Mouse (Mus musculus) thymus, adult 2 months (tissue): ENCODE measurements around the gene Tbc1d14.

ENCODE experiments used
- CTCF ChIP-seq: fragments of 200-500 bp; IDR thresholded peaks from 2 replicates; pipeline ENCODE4 v1.5.1; 2012; ENCODE audit warnings: mild to moderate bottlenecking, control low read depth, low read length, moderate library complexity, borderline replicate concordance; ENCODE audit not compliant: control insufficient read depth, poor library complexity, insufficient read depth; ENCODE audit errors: extremely low read depth
- POLR2A ChIP-seq: fragments of 200-500 bp; IDR thresholded peaks from 2 replicates; pipeline ENCODE4 v1.6.1; 2012; ENCODE audit warnings: mild to moderate bottlenecking, low read length, control low read depth, moderate library complexity; ENCODE audit not compliant: control insufficient read depth, poor library complexity, insufficient read depth; ENCODE audit errors: extremely low read depth

DNA sequence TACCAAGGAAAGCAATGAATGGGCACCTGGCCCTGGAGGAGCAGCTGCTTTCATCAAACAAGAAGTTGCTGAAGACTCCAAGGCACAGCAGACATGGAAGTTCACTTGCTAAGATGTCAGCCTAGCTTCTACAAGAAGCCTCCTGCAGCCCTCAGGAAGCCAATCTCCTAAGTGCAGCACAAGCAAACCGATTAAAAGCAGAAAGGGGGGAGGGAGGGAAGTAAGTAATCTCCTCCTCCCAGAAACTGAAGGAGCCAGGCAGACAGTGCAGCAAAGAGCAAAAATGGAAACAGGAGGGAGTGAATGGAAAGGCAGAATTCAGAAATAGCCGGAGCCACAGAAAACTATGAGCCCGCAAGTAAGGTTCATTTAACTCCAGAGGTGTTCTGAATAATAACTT lies 19.7 kb downstream of the Tbc1d14 start:
- no peak for TF ChIP-seq POLR2A
- TF ChIP-seq CTCF: no peak
